Mouse (Mus musculus) megakaryocyte, embryonic 14.5 days (primary cell): ENCODE data around the gene Fam180a.

Experiments
- FLI1 ChIP-seq: IDR thresholded peaks from 2 replicates; pipeline ENCODE4 v1.6.1; 2012; ENCODE audit warnings: low read length, inconsistent platforms, mixed read lengths
- GATA1 ChIP-seq: IDR thresholded peaks from 3 replicates; pipeline ENCODE4 v1.6.1; 2012; ENCODE audit warnings: mixed read lengths, low read length, inconsistent platforms, borderline replicate concordance

DNA sequence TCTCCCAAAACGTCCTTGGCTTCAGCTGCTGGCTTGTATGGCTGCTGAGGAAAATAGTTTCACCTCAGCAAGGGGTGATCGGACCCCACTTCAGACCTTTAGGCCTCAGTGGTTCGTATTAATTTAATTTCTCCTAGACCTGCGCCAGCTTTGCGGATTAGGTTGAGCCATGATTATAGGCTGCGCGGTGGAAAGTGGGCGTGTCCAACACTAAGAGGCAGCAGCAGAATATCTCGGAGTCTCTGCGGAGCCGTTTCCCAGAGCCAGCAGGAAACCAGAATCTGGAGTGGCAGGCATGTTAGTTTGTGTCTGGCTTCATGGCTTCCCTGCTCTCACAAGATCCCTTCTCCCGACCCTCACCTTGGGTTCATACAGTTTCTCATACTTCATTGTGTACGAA is 56.3 kb downstream of the Fam180a start:
- TF ChIP-seq FLI1 (no peak), GATA1 (no peak)
